Mouse (Mus musculus) gastrocnemius, adult 18-20 months (tissue): Measurements from ENCODE around the gene Pycard. TPM values are rescaled to one million over a fixed set of nuclear protein-coding genes. Genes with fewer than 3 reads are reported as not detected.
"Not testable (repeated sequence)": the region's sequence is repeated elsewhere in the genome, so short reads cannot be mapped to it uniquely, and the experiment has no call there.

Experiments
- DNase-seq: peaks from one replicate; pipeline ENCODE4 v3.0.0; 2021; ENCODE audit warnings: low spot score
- total RNA-seq, 2 experiments: library from RNA; stranded (reverse); gene quantifications; 2 replicates each; pipeline ENCODE4 v1.2.3; 2021

Pycard gene
- total RNA-seq, 2 experiments from 2014 or later, result 0.16 to 0.55 TPM

DNA sequence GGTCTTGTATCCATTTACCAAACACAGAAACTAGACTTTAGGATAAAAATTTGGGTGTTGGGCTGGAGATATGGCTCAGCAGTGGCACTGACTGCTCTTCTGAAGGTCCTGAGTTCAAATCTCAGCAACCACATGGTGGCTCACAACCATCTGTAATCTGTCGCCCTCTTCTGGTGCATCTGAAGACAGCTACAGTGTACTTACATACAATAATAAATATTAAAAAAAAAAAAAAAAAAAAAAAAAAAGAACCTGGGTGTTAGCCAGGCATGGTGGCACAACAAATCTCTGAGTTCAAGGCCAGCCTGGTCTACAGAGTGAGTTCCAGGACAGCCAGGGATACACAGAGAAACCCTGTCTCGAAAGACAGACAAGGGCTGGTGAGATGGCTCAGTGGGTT is 51.6 kb downstream of the Pycard start:
- not testable (repeated sequence) for DNase-seq

Other genes starting within 250 kb of the Pycard start
- gene Fbxl19, start 249.3 kb downstream of the Pycard start, total RNA-seq, result 1 to 10 TPM; 1.4 to 1.7 TPM
- 10 to 100 TPM; 11.4 TPM for gene Orai3, start 224.1 kb downstream of the Pycard start, total RNA-seq
- gene Setd1a, start 217.2 kb downstream of the Pycard start, total RNA-seq, result 10 to 100 TPM; 16.2 to 17.6 TPM
- gene Gm49388, start 208.3 kb downstream of the Pycard start, total RNA-seq, result 1 to 10 TPM in 1 of 2 experiments, under 1 TPM in 1; 0.78 to 2.0 TPM
- gene Hsd3b7, start 193.3 kb downstream of the Pycard start, total RNA-seq, result 1 to 10 TPM; 4.2 TPM
- 10 to 100 TPM; 46.4 to 56.7 TPM for gene Stx4a, start 169.6 kb downstream of the Pycard start, total RNA-seq
- 1 to 10 TPM in 1 of 2 experiments, under 1 TPM in 1; 0.74 to 1.2 TPM for gene Stx1b, start 169.3 kb downstream of the Pycard start, total RNA-seq
- 10 to 100 TPM; 12.4 to 12.6 TPM for gene Zfp646, start 117.6 kb downstream of the Pycard start, total RNA-seq
- gene Zfp668, start 117.0 kb downstream of the Pycard start, total RNA-seq, result 1 to 10 TPM; 3.2 to 4.1 TPM
- 1 to 10 TPM; 1.9 TPM for gene Prss53, start 102.9 kb downstream of the Pycard start, total RNA-seq
- not detected for gene Gm21974, start 98.4 kb downstream of the Pycard start, total RNA-seq
- gene Vkorc1, start 98.2 kb downstream of the Pycard start, total RNA-seq, result 1 to 10 TPM; 7.5 to 9.9 TPM
- 100 to 1,000 TPM; 169 to 173 TPM for gene Bckdk, start 89.8 kb downstream of the Pycard start, total RNA-seq
- gene Kat8, start 81.4 kb downstream of the Pycard start, total RNA-seq, result 10 to 100 TPM; 23.1 to 24.7 TPM
- not detected for gene Prss8, start 63.8 kb downstream of the Pycard start, total RNA-seq
- gene Prss36, start 47.1 kb downstream of the Pycard start, total RNA-seq, result 1 to 10 TPM; 6.1 to 7.1 TPM
- 10 to 100 TPM; 83.3 to 92.1 TPM for gene Fus, start 26.4 kb downstream of the Pycard start, total RNA-seq
- gene Trim72, start 10.1 kb upstream of the Pycard start, total RNA-seq, result 100 to 1,000 TPM; 195 to 222 TPM
- 1 to 10 TPM; 1.2 to 1.8 TPM for gene Itgam, start 68.8 kb upstream of the Pycard start, total RNA-seq
- not detected for gene Gm49368, start 68.8 kb upstream of the Pycard start, total RNA-seq
- gene Itgax, start 135.7 kb upstream of the Pycard start, total RNA-seq, result under 1 TPM; 0.09 to 0.52 TPM
- gene Itgad, start 160.5 kb upstream of the Pycard start, total RNA-seq, result under 1 TPM in 1 of 2 experiments, not detected in 1; 0.26 TPM
- gene Cox6a2, start 212.5 kb upstream of the Pycard start, total RNA-seq, result 1,000 to 10,000 TPM; 1,835 to 2,031 TPM
- 1 to 10 TPM; 8.3 to 9.0 TPM for gene Armc5, start 243.5 kb upstream of the Pycard start, total RNA-seq
- gene 9130023H24Rik, start 244.2 kb upstream of the Pycard start, total RNA-seq, result 1 to 10 TPM; 1.6 to 1.7 TPM